Mouse (Mus musculus): ENCODE data around the gene Armc2.

GRCm38 (mm10) chr10:41982821-41983220 is 35.4 kb downstream of the Armc2 start:
- TF ChIP-seq CHD2 (IDR thresholded peaks at IDR 0.05; ENCODE audit: low read depth, low read length) (no peak), MAFK (IDR thresholded peaks at IDR 0.05; ENCODE audit: insufficient read depth, low read depth, low read length) (no peak), ZNF384 (IDR thresholded peaks at IDR 0.05; ENCODE audit: low read depth, low read length) (no peak), ZC3H11A (IDR thresholded peaks at IDR 0.05; ENCODE audit: borderline replicate concordance, low read depth, low read length) (no peak), HCFC1 (IDR thresholded peaks at IDR 0.05; ENCODE audit: borderline replicate concordance, insufficient read depth, low read length) (no peak)
